Mouse (Mus musculus) MN1 (cell line): ENCODE results near the gene Tfb2m.
A peak's percentile ranks its signal among the peaks of the same experiment; 100 is the strongest.

Source experiments
- DNase-seq: peaks from one replicate; pipeline ENCODE4 v3.0.0-alpha.2; 2016; ENCODE audit warnings: low spot score

Tfb2m gene

GRCm38 (mm10) chr1:179502565-179502964, 43.5 kb downstream of the Tfb2m start:
- DNase-seq, result peak; percentile 54

GRCm38 (mm10) chr1:179499257-179499656, 46.8 kb downstream of the Tfb2m start:
- DNase-seq, result no peak

- DNase-seq, result no peak
Observed at GRCm38 (mm10) chr1:179492908-179493307, 53.2 kb downstream of the Tfb2m start.

- no peak for DNase-seq
Observed at GRCm38 (mm10) chr1:179488520-179488919, 57.5 kb downstream of the Tfb2m start.

GRCm38 (mm10) chr1:179487990-179488389, 58.1 kb downstream of the Tfb2m start:
- no peak for DNase-seq

GRCm38 (mm10) chr1:179487238-179487637, 58.8 kb downstream of the Tfb2m start:
- no peak for DNase-seq

- DNase-seq, result no peak
Observed at GRCm38 (mm10) chr1:179485784-179486540, 60.1 kb downstream of the Tfb2m start.

GRCm38 (mm10) chr1:179480862-179481261, 65.2 kb downstream of the Tfb2m start:
- DNase-seq, result no peak
